Mouse (Mus musculus) kidney, embryonic 16.5 days (tissue): Measurements from ENCODE around the gene Gga2. TPM values are rescaled to one million over a fixed set of nuclear protein-coding genes. Genes with fewer than 3 reads are reported as not detected.
A peak's percentile ranks its signal among the peaks of the same experiment; 100 is the strongest.

Source experiments
- ATAC-seq: fragments of 200-750 bp; cut with Nextera tagmentation; 2 replicates; pipeline ENCODE4 v1.8.0; 2017; ENCODE audit warnings: moderate TSS enrichment; ENCODE audit not compliant: low FRiP score, low TSS enrichment
- H3K27ac ChIP-seq: fragments of 300-500 bp; sonication (generic); 2 replicates; pipeline ENCODE4 v1.5.1; 2014; ENCODE audit warnings: low read length
- H3K27me3 ChIP-seq: fragments of 300-500 bp; sonication (generic); 2 replicates; pipeline ENCODE4 v1.6.1; 2014; ENCODE audit warnings: low read length, control low read depth, mixed read lengths; ENCODE audit not compliant: insufficient read depth
- H3K36me3 ChIP-seq: fragments of 300-500 bp; sonication (generic); 2 replicates; pipeline ENCODE4 v1.6.1; 2014; ENCODE audit warnings: low read length, control low read depth, mixed read lengths; ENCODE audit not compliant: insufficient read depth
- H3K4me1 ChIP-seq: fragments of 300-500 bp; sonication (generic); 2 replicates; pipeline ENCODE4 v1.6.1; 2014; ENCODE audit warnings: low read length, control low read depth, mixed read lengths; ENCODE audit not compliant: insufficient read depth
- H3K4me2 ChIP-seq: fragments of 300-500 bp; sonication (generic); replicated peaks from 2 replicates; pipeline ENCODE4 v1.6.1; 2014; ENCODE audit warnings: low read depth, low read length
- H3K4me3 ChIP-seq: fragments of 300-500 bp; sonication (generic); 2 replicates; pipeline ENCODE4 v1.5.1; 2014; ENCODE audit warnings: mild to moderate bottlenecking, low read length
- H3K9ac ChIP-seq: fragments of 300-500 bp; sonication (generic); replicated peaks from 2 replicates; pipeline ENCODE4 v1.6.1; 2014; ENCODE audit warnings: low read length
- H3K9me3 ChIP-seq: fragments of 300-500 bp; sonication (generic); 2 replicates; pipeline ENCODE4 v1.6.1; 2016; ENCODE audit warnings: low read length, control low read depth
- whole genome bisulfite sequencing: fragments of 180-500 bp; shearing (Covaris S2); extraction: QIAGEN DNeasy Blood & Tissue Kit; methylation state at CpG from one replicate; pipeline ENCODE4 v1.1.7; 2014; 5-methylcytosine and 5-hydroxymethylcytosine counted together
- polyA plus RNA-seq: library from polyadenylated mRNA; unstranded; fragments of >200 nt; fragmentation: Nextera tagmentation; extraction: Ambion mirVana; gene quantifications from 2 replicates; pipeline ENCODE4 v1.2.1, GENCODE M21; 2015

The Gga2 gene
- polyA plus RNA-seq, 1 experiment from 2014 or later = 89.6 TPM

DNA sequence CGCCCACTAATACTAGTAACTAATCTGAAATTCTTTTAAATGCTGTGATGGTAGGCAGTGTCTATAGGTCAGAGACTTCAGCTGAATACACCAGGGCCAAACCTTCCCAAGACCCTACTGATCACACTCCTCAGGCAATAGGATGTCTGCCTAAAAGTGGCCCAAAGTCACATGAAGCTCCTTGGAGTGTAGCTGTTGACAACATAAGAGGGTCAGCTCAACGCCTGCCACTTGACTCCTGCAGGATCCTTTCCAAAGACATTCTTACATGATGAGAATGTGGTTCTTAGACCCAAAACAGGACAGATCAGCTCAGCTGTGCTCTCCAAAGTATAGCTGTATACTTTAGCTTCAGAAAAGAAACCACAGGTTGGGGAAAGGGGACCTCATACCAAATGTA is 78.7 kb downstream of the Gga2 start:
- H3K9me3 ChIP-seq = no peaks in the 10 kb centered on the region
- H3K36me3 ChIP-seq = peaks cover 9% of the 10 kb centered on the region; the same call in 1 of the 2 replicates
- no peak overlapping the region for H3K4me2 ChIP-seq
- no peak overlapping the region for H3K9ac ChIP-seq
- no peak for ATAC-seq
- H3K27me3 ChIP-seq = no peaks in the 10 kb centered on the region
- H3K27ac ChIP-seq = no peak overlapping the region
- 97% methylated on average over 2 of the region's 2 CpGs for WGBS
- H3K4me1 ChIP-seq = peaks cover 3% of the 10 kb centered on the region; the same call in 1 of the 2 replicates
- no peak overlapping the region for H3K4me3 ChIP-seq

DNA sequence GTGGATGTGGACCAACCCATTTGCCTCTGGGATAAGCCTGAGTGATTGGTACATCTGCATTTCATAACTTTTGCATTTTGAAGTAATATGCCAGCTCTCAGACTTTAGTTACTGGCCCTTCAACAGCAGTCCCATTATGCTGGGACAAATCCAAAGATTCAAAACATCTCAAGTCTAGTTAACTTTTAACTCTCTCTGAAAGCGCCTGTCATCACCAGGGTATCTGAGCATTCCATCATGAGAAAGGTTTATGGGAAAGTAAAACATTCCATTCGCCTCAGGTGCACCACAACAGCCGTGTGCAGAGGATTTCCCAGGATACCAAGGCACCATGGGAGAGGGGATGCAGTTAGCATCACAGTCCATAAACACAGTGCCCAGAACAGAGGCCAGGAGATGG is 79.4 kb downstream of the Gga2 start:
- ATAC-seq = no peak
- Histone ChIP-seq H3K9ac (no peak overlapping the region), H3K27me3 (no peaks in the 10 kb centered on the region), H3K36me3 (peaks cover 9% of the 10 kb centered on the region; the same call in 1 of the 2 replicates), H3K4me2 (no peak overlapping the region), H3K27ac (peak overlapping the region; percentile 75; the same call in 1 of the 2 replicates), H3K9me3 (no peaks in the 10 kb centered on the region), H3K4me1 (peaks cover 8% of the 10 kb centered on the region; the same call in 1 of the 2 replicates), H3K4me3 (no peak overlapping the region)
- 72% methylated on average over 3 of the region's 3 CpGs for WGBS

DNA sequence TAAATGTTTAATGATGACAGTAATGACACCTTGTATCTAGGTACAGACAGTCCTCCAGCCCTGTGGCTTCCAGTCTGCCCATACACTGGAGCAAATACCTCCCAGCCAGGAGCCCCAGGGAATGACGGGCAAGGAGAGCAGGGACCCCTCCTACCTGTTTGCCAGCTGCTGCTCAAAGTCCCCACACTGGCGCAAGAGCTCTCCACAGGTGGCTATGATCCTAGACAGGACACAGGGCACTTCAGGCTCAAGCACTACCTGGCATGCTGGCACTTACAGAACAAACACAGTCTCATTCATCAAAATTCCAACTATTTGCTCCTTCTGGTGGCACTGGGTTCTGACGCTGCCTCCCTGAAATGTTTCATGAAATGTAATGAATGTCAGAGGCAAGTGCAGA is 80.0 kb downstream of the Gga2 start:
- 82% methylated on average over 3 of the region's 3 CpGs for WGBS
- peak overlapping the region; percentile 75 for H3K27ac ChIP-seq
- H3K4me2 ChIP-seq = no peak overlapping the region

DNA sequence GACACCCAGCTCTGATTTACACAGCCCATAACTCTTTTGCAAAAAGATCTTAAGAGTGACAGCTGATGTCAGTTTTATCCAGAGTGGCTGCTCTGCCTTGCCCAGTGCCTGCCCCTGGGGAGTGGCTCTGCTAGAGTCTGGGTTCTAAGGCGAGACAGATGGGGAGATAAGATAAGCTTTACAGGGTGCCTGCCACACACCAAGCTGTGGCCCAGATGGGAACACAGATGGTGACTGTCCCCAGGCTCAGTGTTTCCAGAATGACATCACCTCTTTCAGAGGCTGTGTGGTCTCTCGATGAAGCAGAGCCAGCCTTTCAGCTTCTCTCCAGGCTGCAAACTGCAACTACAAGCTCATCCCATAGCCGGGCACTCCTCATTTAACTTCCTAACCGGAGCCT is 81.3 kb downstream of the Gga2 start:
- peaks cover 27% of the 10 kb centered on the region for H3K4me1 ChIP-seq
- H3K27ac ChIP-seq = peak overlapping the region; percentile 51; the same call in 1 of the 2 replicates
- peak; percentile 16; the same call in 1 of the 2 replicates for ATAC-seq
- no peaks in the 10 kb centered on the region for H3K9me3 ChIP-seq
- H3K9ac ChIP-seq = no peak overlapping the region
- H3K4me2 ChIP-seq = no peak overlapping the region
- 51% methylated on average over 4 of the region's 4 CpGs for WGBS
- H3K4me3 ChIP-seq = no peak overlapping the region
- H3K36me3 ChIP-seq = peaks cover 12% of the 10 kb centered on the region
- no peaks in the 10 kb centered on the region for H3K27me3 ChIP-seq

More for the DNA sequence above, 80.0 kb downstream of the Gga2 start:
- no peak overlapping the region for H3K9ac ChIP-seq
- peaks cover 9% of the 10 kb centered on the region; the same call in 1 of the 2 replicates for H3K36me3 ChIP-seq
- ATAC-seq = no peak
- no peaks in the 10 kb centered on the region for H3K27me3 ChIP-seq
- no peaks in the 10 kb centered on the region for H3K9me3 ChIP-seq
- H3K4me1 ChIP-seq = peaks cover 14% of the 10 kb centered on the region; the same call in 1 of the 2 replicates
- no peak overlapping the region for H3K4me3 ChIP-seq

DNA sequence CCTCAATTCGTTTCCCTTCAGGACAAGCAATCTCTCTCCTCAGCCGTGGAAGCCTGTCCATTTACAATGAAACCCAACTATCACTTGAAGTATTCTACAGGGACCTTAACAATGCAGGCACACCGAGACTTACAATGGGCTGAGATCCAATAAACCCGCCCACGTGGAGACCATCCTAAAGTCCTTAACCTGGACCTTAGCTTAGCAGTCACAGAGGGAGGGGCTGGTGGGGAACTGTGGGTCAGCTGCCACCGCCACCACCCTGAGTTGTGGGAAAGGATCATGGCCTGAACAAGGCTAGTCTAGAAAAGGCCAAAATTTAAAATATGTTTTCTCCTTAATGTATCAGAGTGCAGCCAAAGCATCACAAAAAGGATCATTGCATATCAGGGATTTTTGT is 81.8 kb downstream of the Gga2 start:
- H3K9me3 ChIP-seq = no peaks in the 10 kb centered on the region
- ATAC-seq = no peak
- peaks cover 12% of the 10 kb centered on the region for H3K36me3 ChIP-seq
- no peak overlapping the region for H3K9ac ChIP-seq
- H3K4me3 ChIP-seq = no peak overlapping the region
- WGBS = 51% methylated on average over 6 of the region's 6 CpGs
- H3K4me1 ChIP-seq = peaks cover 27% of the 10 kb centered on the region
- H3K27me3 ChIP-seq = no peaks in the 10 kb centered on the region
- no peak overlapping the region for H3K27ac ChIP-seq
- no peak overlapping the region for H3K4me2 ChIP-seq

DNA sequence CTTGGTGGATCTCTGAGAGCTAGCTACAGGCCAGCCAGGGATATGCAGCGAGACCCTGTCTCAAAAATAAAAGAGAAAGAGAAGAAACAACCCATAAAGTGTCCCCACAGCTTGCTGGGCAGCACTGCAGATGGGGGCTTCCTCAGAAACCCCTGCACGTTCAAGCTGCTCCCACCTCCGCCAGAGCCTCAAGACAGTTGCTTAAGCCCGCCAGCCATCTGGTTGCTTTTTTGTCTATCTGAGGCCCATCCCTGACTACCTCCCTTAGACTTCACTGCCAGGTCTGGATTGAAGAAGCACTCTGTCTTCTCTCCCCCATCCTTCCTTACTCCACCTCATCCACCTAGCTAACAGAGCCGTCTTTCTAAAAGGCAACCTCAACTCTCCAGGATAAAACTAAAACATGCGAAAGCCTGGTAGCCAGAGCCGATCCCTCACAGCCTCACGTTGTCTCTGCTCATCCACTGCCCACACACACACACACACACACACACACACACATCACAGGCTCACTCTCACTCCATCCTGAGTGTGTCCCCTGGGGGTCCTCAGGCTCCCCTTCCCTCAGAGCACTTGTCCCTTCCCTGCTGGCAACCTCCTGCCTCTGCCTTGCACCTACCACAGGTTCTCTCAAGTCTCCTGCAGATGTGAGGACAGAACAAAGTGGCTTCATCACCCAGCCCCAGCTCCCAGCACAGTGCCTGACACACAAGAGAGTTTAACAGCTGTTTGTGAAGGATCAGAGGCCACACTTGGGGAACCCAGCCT is 82.7 kb downstream of the Gga2 start:
- Histone ChIP-seq H3K9ac (no peak overlapping the region), H3K4me2 (no peak overlapping the region), H3K27ac (no peak overlapping the region), H3K4me1 (peaks cover 27% of the 10 kb centered on the region), H3K4me3 (no peak overlapping the region), H3K9me3 (no peaks in the 10 kb centered on the region), H3K36me3 (peaks cover 6% of the 10 kb centered on the region), H3K27me3 (no peaks in the 10 kb centered on the region)
- 87% methylated on average over 8 of the region's 8 CpGs for WGBS
- no peak for ATAC-seq

DNA sequence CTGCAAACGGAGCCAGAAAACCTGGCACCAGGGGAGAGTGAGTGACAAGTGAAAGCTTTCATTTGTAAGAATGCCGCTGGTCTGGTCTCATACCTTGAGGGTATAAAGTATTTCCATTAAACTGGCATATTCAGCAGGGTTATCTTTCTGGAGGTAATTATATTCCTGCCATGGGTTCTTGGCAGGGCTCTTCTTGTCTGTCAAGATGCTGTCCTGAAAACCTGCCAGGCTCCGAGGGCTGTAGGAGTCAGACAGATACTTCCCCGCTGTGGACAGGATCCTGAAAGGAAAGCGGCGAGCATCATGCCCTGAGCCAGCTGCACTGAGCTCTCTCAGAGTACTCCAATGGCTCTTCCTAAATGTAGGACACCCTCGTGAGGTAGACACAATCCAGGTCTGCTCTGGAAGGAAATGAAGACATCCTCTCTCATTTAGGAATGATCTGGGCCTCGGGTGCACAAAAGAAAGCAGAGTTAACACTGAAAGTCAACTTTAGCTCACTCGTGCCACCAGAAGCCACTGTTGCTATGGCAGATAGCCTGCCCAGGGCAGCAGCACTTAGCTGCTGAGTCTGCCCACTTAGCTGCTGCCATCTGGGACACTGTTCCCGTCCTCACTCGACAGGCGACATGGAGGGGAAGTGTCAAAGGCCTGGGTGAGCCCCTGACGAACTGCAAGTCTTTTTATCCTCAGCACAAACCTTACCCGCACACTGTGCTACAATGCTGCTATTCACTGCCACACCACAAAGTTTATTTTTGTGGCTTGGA is 84.0 kb downstream of the Gga2 start:
- ATAC-seq = no peak
- Histone ChIP-seq H3K4me3 (no peak overlapping the region), H3K4me2 (no peak overlapping the region), H3K9ac (0 out of 2 replicates have a peak overlapping the region, but pooled peaks have one; percentile 20), H3K4me1 (peaks cover 27% of the 10 kb centered on the region), H3K9me3 (no peaks in the 10 kb centered on the region), H3K27me3 (no peaks in the 10 kb centered on the region), H3K36me3 (peaks cover 4% of the 10 kb centered on the region; the same call in 1 of the 2 replicates), H3K27ac (peak overlapping the region; percentile 78)
- 74% methylated on average over 14 of the region's 14 CpGs for WGBS

Other genes starting within 250 kb of the Gga2 start
- gene Scnn1b, start 156.2 kb downstream of the Gga2 start, polyA plus RNA-seq = 53.8 and 57.8 TPM in 2 replicates
- 32.9 and 33.0 TPM in 2 replicates for gene Cog7, start 39.5 kb downstream of the Gga2 start, polyA plus RNA-seq
- gene Ubfd1, start 46.0 kb upstream of the Gga2 start, polyA plus RNA-seq = 58.5 and 64.3 TPM in 2 replicates
- gene Ears2, start 46.0 kb upstream of the Gga2 start, polyA plus RNA-seq = 18.2 and 19.4 TPM in 2 replicates
- gene Ndufab1, start 80.7 kb upstream of the Gga2 start, polyA plus RNA-seq = 713 and 761 TPM in 2 replicates
- 15.3 and 19.2 TPM in 2 replicates for gene Palb2, start 111.8 kb upstream of the Gga2 start, polyA plus RNA-seq
- gene Dctn5, start 111.8 kb upstream of the Gga2 start, polyA plus RNA-seq = 128 and 133 TPM in 2 replicates
- 150 and 157 TPM in 2 replicates for gene Plk1, start 138.2 kb upstream of the Gga2 start, polyA plus RNA-seq
- 0.05 TPM in 1 of 2 replicates, not detected in the other for gene Ern2, start 165.0 kb upstream of the Gga2 start, polyA plus RNA-seq
- 0.21 and 0.46 TPM in 2 replicates for gene Chp2, start 198.3 kb upstream of the Gga2 start, polyA plus RNA-seq